Mouse (Mus musculus): ENCODE measurements at regions not wholly inside any gene's neighbourhood (a gene's known extent, or its start where the extent isn't known, plus 50 kb on each side); places are given as distances from the start of the nearest gene placed in this dataset.

DNA sequence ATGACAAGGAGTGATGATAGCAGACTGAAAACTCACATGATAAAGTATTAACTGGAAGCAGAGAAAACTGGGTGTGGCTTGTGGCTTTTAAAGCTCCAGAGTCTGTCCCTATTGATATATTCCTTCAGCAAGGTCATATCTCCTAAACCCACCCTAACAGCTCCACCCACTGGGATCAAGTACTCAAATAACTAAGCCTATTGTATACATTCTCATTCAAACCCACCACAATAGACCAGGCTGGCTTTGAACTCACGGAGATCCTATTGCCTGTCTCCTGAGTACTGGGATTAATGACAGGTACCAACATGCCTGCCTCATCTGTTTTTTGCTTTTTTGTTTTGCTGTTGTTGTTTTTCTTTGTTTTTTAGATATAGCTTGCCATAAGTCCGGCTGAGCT is 484.3 kb upstream of the Zfp462 start:
- TF ChIP-seq POLR2A (IDR thresholded peaks at IDR 0.05; ENCODE audit: low read depth, low read length), result no peak
- no peak for TF ChIP-seq CTCF (IDR thresholded peaks at IDR 0.05; ENCODE audit: extremely low read depth, insufficient read depth, insufficient read length, insufficient replicate concordance)
